Mouse (Mus musculus): ENCODE measurements around the gene Hspa4.
"Not testable (repeated sequence)": the region's sequence is repeated elsewhere in the genome, so short reads cannot be mapped to it uniquely, and the experiment has no call there.

The Hspa4 gene

GRCm38 (mm10) chr11:53307558-53308065 lies 7.4 kb upstream of the Hspa4 start:
- peak in 1 of 2 experiments; percentile 24 for DNase-seq (ENCODE audit: low spot score in 2 of 2)

- DNase-seq (ENCODE audit: low spot score in 2 of 2), result no peak
Measured at GRCm38 (mm10) chr11:53306965-53307364, 6.7 kb upstream of the Hspa4 start.

GRCm38 (mm10) chr11:53304044-53304840 lies 4.0 kb upstream of the Hspa4 start:
- no peak for DNase-seq (ENCODE audit: low spot score in 2 of 2)

DNA sequence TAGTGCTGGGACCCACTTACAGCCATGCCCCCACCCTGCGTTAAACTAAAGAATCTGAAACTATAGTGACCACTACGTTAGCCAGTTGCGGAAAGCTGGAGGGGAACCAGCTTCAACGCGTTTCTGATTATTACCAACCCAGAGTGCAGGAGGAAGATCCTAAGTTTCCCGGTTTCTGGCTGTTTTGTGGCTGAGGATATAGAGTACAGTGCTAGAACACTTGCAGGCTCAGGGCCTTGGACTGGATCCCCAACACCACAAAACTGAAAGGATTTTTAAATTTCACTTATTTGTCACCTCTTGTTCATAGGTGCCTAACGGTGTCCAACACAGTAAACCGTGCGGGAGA lies 884 bp upstream of the Hspa4 start:
- no peak for DNase-seq (ENCODE audit: low spot score in 2 of 2)

DNA sequence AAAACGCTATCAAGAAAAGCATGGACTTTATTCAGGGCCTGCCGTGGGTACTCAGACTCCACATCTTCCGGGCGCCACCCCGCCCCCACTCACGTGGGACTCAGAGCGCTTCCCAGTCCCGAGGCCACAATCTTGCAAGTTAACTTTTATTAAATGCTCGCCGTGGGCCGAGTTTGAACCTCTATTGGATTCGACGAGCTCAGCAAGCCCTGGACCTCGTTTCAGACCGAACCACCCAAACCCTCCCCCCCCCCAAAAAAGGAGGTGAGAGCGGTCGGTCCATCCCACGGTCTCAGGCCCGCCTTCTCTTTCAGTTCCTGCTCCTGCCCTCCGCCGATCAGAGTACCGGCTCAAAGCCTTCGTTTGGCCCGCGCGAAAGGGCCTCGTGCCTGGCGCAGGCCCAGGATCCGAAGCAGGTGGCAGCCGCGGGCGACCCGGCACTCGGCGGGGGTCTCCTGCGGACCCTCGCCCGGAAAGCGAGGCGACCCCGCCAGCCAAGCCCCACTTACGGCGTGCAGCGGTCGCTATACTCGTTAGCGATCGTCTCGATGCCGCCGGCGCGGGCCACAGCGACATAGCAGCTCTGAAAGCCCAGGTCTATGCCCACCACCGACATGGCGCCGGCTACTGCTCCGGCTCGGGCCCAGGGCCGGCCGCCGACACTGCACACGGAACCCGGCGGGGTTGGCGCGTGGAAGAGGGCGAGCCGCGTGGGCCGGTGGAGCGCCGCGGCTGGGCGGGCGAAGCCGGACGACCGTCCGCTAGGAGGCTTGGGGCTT lies 517 bp downstream of the Hspa4 start:
- DNase-seq (ENCODE audit: low spot score in 2 of 2), result peak; percentile 63 to 68

DNA sequence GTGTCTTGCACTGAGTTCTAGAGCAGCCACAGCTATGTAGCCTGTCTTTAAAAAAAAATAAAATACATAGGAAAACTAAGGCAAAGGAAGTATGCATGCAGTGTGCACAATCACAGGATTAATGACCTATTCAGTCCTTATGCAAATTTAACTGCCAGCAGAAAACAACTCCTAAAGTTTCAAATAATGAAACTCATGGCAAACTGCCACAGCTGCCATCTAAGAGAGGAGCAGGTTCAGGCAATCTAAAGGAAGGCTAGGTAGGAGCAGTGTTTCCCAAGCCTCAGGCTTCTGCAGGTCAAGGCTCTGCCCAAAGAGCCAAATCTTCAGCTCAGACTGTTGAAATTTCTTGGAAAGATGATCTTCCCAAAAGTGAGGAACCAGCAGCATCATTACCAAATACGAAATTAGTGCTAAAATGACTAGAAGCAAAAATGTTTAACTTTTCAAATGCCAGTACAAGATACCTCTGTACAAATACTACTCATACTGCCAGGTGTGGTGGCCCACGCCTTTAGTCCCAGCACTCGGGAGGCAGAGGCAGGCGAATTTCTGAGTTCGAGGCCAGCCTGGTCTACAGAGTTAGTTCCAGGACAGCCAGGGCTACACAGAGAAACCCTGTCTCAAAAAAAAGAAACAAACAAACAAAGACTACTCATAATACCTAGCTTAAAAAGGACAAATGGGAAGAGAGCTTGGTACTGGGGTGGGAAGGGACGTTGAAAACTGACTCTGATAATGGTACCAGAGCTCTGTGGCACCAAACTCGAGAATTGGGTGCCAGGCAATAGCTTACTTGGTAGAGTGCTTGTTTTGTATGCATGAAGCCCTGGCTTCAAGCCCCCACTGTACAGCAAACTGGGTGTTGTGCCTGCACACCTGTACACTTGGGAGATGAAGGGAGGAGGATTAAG lies 2.1 kb downstream of the Hspa4 start:
- no peak for DNase-seq (ENCODE audit: low spot score in 2 of 2)

GRCm38 (mm10) chr11:53296880-53297279 lies 3.4 kb downstream of the Hspa4 start:
- no peak for DNase-seq (ENCODE audit: low spot score in 2 of 2)

DNA sequence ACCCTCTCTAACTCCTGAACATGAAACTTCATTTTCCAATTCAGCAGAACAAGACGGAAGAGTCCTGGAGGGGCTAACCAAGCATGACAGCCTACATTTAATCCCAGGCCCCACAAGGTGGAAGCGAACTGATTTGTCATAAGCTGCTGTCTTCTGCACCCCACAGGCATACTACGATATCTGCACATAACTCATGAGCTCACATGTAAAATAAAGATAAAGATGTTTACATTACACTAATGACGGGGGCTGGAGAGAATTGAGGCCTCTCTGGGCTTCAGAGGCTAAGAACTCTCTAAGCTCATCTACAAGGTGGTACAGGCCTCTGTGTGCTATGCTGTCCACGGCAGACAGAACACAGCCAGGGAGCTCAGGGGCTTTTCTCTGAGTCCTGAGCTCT lies 5.8 kb downstream of the Hspa4 start:
- DNase-seq (ENCODE audit: low spot score in 2 of 2), result no peak

DNA sequence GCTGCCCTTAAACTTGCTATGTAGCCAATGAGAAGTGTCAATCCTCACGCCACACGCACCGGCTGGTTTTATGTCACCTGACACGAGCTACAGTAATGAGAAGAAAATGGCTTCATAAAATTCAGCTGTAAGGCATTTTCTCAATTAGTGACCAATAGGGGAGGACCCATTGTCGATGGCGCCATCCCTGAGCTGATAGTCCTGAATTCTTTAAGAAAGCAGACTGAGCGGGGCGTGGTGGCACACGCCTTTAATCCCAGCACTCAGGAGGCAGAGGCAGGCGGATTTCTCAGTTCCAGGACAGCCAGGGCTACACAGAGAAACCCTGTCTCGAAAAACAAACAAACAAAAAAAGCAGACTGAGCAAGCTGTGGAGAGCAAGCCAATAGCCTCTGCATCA lies 9.4 kb downstream of the Hspa4 start:
- DNase-seq (ENCODE audit: low spot score in 2 of 2), result no peak

- DNase-seq (ENCODE audit: low spot score in 2 of 2), result not testable (repeated sequence)
Measured at GRCm38 (mm10) chr11:53290187-53290586, 10.1 kb downstream of the Hspa4 start.

DNA sequence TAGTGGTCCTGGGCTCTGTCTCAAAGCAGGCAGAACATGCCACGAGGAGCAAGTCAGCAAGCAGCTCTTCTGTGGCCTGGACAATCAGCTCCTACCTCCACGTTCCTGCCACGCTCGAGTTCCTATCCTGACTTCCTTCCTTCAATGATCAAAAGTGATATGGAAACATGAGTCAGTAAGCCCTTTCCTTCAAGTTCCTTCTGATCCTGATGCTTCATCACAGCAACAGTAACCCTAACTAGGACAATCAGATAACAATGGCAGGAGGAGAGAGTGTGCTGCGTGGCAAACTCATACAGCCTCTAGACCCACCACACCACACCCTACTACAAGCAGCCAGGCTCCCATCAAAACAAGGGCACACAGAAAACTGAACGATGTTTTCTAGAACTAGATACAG lies 14.4 kb downstream of the Hspa4 start:
- no peak for DNase-seq (ENCODE audit: low spot score in 2 of 2)

DNA sequence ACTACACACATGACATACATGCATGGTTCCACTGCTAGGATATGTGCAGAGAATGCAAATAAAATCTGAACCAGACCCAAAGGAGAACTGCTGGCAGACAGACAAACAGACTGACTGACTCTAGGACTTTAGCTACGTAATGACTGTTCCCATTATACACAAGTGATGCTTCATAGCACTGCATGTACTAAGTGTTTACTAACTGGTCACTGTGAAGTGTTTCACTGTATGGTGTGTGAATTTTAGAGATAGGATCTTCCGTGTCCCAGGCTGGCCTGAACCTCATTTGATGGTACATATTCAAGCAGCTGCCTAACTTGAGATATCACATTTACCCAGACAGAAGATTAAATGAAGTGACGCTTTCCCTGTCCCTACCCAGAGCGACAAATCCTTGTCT lies 21.8 kb downstream of the Hspa4 start:
- no peak for DNase-seq (ENCODE audit: low spot score in 2 of 2)

DNA sequence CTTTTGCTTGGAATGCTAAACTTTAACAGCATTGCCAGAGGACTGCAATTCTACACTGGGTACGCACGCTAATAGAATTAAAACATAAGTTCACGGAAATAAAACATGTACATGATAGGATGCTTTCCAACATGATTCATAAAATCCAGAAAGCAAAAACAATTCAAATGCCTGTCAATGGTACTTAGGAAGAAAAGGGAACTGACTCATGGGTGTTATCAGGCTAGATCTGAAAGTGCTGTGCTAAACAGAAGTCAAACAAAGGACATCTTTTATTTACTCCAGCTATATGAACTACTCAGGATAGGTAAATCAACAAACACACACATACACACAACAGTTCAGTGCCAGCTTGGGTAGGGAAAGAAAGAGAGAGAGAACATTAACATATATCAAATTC lies 24.9 kb downstream of the Hspa4 start:
- no peak for DNase-seq (ENCODE audit: low spot score in 2 of 2)

DNA sequence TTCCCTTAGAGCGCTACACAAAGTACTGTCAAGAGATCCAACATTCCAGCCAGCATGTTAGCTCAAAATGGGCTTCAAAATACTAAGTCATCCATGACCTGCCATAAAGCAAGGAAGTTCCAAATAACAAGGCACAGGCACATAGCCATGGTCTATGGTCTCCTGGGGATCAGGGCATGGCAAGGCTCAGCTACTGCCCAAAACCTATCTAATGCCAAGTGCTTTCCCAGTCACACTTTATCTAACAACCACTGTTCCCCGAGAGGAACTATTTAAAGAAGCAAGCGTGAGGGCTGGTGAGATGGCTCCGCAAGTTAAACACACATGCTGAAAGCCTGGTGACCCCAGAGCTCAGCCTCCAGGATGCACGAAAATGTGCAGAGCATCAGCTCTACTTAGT lies 26.9 kb downstream of the Hspa4 start:
- DNase-seq (ENCODE audit: low spot score in 2 of 2), result no peak

DNA sequence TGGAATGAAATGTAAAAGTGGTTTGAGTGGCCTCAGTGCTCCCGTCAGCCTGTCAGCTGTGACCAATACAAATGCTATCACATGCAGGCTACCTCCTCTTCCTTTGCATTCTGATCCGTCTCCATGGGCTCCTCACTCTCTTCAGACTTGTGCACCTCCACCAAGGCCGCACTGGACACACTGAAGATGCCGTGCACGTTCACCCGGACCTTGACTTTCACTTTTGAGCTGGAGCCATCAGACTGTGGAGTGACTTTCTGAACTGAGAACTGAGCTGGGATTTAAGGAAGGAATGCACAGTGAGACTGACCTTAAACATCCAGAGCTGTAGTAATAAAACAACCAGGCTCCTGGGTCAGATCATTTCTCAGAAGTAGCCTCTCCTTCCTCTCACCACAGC lies 30.7 kb downstream of the Hspa4 start:
- no peak for DNase-seq (ENCODE audit: low spot score in 2 of 2)

- no peak for DNase-seq (ENCODE audit: low spot score in 2 of 2)
Measured at GRCm38 (mm10) chr11:53260556-53260955, 39.7 kb downstream of the Hspa4 start.

DNA sequence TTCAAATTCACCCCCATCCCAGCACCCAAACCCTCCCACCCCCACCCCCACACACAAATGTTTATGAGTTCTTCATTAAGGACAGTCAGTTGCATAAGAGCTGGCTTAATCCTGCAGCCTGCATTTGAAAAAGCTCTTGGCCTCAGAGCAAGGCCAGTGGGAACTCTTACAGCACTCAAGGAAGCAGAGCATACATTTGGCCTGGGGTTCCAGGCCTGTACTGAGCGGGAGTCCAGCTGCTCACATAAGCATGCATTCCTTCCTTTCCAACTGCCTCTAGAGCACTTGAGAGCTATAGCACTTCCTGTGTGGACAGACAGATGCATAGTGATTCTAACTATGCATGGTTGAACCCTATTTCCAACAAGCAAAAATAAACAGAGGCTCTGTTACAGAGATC lies 40.2 kb downstream of the Hspa4 start:
- no peak for DNase-seq (ENCODE audit: low spot score in 2 of 2)

DNA sequence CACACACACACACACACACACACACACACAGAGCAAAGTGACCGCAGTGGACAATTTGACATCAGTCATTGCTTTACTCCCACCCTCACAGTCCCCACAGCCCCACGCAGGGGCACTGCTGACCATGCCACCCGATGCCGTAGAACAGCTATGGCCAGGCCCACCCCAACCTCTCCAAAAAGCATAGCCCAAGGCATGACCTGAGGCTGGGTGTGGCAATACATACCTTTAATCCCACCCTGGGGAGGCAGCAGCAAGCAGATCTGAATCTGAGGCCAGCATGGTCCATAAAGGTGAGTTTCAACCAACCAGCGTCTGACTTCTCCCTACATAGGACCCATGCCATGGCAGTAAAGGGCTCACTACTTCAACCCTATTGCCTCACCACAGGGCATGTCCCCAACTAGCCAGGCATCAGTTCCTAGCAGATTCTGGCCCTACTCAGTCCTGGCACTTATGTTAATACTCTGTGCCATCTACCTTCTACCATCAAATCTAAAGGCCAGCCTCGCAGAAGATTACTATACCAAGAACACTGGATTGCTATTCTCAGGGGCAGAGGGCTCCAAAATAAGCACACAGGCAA lies 41.1 kb downstream of the Hspa4 start:
- DNase-seq (ENCODE audit: low spot score in 2 of 2), result no peak

DNA sequence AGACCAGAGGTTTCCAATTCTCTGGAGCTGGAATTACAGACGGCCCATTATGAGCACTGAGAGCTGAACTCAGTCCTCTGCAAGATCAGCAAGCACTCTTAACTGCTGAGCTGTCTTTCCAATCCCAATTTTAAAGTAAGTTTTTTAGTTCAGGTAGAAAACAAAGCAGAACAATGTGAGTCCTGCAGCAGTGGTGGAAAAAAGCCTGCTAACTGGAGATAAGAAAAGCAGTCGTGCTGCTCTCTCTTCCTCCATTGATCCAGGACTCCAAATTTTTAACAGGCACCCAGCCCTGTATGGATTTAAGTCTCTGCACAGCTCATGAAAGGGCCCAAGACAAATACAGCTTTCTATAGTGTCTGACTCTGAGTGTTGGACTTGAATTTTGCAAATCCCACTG lies 43.3 kb downstream of the Hspa4 start:
- no peak for DNase-seq (ENCODE audit: low spot score in 2 of 2)

DNA sequence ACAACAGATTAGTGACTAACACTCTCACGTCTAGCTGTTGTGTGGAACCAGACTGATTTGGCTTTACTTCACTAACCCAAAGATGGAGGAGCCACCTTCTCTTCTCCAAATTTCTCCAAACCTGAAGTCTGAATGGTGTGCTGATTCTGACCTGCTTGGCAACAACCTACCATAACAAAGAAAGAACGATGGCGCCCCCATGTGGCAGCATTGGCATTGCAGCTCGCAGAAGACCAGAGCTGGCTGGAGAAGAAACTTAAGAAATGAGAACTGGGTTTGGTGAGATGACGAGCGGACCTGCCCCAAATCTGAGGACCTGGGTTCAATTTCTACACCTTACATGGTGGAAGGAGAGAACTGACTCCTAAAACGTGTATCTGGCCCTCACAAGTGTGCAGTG lies 45.3 kb downstream of the Hspa4 start:
- DNase-seq (ENCODE audit: low spot score in 2 of 2), result peak; percentile 35 to 52

GRCm38 (mm10) chr11:53254428-53254827 lies 45.8 kb downstream of the Hspa4 start:
- DNase-seq (ENCODE audit: low spot score in 2 of 2), result peak in 1 of 2 experiments; percentile 20
